Mouse (Mus musculus): ENCODE results near the gene Tarsl2. TPM values are rescaled to one million over a fixed set of nuclear protein-coding genes. Genes with fewer than 3 reads are reported as not detected.

The Tarsl2 gene
- 8.4 TPM for polyA plus RNA-seq (2014; fragmentation: Illumina TruSeq; extraction: RNeasy Lipid Tissue Mini Kit (QIAGEN cat#74804); ENCODE audit: low replicate concordance)

DNA sequence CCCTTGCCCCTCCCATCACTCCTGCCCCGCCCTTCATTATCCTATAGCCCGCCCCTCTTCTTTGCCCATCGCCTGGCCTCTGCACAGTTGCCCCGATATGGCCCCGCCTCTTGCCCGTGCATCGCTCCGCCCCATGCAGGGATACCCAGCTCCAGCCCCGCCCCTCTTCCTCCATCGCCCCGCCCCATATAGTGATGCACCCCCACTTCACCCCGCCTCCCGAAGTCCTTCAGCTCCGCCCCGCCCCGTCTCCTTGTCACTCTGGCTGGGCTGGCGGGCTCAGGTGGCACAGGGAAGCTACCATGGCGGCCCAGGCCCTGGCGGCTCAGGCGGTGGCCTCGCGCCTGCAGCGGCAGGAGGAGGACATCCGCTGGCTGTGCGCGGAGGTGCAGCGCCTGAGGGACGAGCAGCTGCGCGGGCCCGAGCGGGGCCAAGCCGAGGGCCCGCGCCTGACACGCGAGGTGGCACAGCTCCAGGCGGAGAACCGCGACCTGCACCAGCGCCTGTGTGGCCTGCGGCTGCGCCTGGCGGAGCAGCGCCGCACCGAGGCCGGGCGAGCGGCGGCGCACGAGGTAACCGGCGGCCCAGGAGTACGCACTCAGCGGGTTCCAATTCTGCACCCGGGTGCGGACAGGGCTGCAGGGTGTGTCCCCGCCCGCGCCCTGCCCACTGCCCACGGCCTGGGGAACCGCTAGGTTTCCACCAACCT, at the start of gene Tarsl2:
TSS of gene Tarsl2 (plus strand) at position 256 of the 709 bp plus-strand sequence.

DNA sequence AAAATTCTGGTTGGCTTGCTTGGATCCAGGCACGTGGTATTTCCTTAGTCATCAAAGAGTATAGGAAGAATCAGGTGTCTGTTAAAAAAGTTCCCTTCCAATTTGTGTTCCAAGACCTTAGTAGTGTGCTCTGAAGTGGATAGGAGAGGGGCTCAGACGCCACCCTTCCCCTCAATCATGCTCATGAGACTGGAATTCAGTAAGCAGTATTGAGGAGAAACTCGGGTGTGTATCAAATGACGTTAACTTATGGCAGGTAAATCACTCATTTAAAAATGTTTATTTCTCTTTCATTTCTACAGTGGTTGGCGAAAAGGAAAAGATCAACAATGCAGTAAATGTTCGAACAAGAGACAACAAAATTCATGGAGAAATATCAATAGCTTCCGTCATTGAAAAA, 46.2 kb downstream of the Tarsl2 start, which contains the start of gene Tm2d3:
TSS of gene Tm2d3 (plus strand) at position 301 of the 400 bp plus-strand sequence.

Other genes starting within 250 kb of the Tarsl2 start
- gene Tjp1, start 117.1 kb upstream of the Tarsl2 start, polyA plus RNA-seq (2014; fragmentation: Illumina TruSeq; extraction: RNeasy Lipid Tissue Mini Kit (QIAGEN cat#74804); ENCODE audit: low replicate concordance), result 65.2 TPM
- 5.8 TPM for gene Tm2d3, start 46.3 kb downstream of the Tarsl2 start, polyA plus RNA-seq (2014; fragmentation: Illumina TruSeq; extraction: RNeasy Lipid Tissue Mini Kit (QIAGEN cat#74804); ENCODE audit: low replicate concordance)
- gene Pcsk6, start 216.8 kb downstream of the Tarsl2 start, polyA plus RNA-seq (2014; fragmentation: Illumina TruSeq; extraction: RNeasy Lipid Tissue Mini Kit (QIAGEN cat#74804); ENCODE audit: low replicate concordance), result 2.2 TPM